Mouse (Mus musculus): ENCODE measurements around the gene Tusc2.
"Not testable (repeated sequence)": the region's sequence is repeated elsewhere in the genome, so short reads cannot be mapped to it uniquely, and the experiment has no call there.

DNA sequence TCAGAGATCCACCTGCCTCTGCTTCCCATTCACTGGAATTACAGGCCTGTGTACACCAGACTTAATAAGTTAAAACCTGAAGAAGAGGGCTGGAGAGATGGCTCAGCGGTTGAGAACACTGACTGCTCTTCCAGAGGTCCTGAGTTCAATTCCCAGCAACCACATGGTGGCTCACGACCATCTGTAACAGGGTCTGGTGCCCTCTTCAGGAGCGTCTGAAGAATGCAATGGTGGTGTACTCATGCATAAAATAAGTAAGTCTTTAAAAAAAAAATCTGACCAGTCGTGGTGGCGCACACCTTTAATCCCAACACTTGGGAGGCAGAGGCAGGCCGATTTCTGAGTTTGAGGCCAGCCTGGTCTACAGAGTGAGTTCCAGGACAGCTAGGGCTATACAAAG is 10.7 kb downstream of the Tusc2 start:
- TF ChIP-seq GATA1 (IDR thresholded peaks at IDR 0.05; ENCODE audit: borderline replicate concordance, low read length); FLI1 (IDR thresholded peaks at IDR 0.05; ENCODE audit: low read length): not testable (repeated sequence)
